Mouse (Mus musculus): ENCODE data around the gene Agmat. TPM values are rescaled to one million over a fixed set of nuclear protein-coding genes. Genes with fewer than 3 reads are reported as not detected.
A peak's percentile ranks its signal among the peaks of the same experiment; 100 is the strongest.

Agmat gene
- total RNA-seq, 2 experiments from 2014 or later: 0.64 to 1.5 TPM

DNA sequence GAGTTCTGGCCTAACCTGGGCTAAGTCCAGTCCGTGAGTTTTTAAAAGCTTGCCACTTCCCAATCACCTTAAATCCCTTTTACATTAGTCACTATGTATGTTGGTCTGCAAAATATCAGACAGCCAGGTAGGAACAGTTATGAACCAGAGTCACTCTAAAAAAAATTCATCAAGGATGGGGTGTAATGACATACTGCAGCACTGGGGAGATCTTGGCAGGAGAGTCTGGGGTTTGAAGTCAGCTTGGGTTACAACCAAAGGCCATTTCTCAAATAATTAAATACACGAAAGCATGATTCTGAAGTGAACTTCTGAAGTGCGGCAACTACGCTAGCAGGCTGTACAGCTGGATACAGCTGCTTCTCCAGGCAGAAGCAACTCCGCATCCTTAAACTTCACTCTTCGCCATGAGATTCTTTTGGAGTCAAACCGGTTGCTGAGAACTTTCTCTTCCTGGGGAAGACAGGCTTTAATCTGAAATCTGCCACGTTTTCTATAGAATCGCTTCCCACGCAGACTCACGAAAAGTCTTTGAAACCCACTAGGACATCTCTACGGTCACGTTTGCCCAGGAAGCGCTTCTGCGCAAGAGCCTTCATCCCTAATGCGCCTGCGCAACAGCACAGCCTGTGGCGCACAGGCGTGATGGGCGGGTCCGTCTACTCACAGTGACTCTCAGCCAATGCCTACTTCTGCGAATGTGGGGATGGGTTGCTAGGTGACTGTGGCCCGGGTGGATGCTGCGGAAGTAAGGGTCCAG lies 11.8 kb upstream of the Agmat start:
- DNase-seq (ENCODE audit: low spot score in 2 of 2): peak; percentile 64 to 90

DNA sequence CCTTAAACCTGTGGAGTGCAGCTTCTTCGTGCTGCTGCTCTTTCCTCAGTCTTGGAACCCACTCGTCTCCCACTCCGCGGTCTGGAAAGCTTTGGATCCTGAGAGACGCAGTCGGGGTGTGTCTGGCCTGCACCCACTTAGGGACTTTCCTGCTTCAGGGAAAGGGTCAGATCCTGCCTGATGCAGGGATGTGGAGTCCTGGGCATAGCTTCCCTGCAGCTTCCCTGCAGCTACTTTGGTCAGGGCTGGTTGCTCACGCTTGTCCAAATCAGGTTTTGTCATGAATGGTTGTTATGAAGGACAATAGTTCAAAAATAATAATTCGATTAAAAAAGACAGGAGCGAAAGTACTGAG lies 11.3 kb upstream of the Agmat start:
- no peak for DNase-seq (ENCODE audit: low spot score in 2 of 2)

DNA sequence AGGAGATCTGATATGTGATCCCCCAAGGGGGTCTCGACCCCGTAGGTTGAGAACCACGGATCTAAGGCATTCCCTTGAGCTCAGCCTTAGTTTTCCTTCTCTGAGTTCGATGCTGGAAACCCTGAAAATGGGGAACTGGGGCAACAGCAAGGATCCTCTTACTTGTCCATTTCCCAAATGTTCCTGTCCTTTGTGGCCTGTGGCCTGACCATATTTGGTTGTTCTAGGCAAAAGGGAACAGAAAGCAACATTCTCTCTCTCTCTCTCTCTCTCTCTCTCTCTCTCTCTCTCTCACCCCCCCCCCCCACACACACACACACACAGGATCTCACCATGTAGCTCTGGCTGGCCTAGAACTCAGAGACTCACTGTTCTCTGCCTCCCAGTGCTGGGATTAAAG lies 9.6 kb upstream of the Agmat start:
- DNase-seq (ENCODE audit: low spot score in 2 of 2): no peak

DNA sequence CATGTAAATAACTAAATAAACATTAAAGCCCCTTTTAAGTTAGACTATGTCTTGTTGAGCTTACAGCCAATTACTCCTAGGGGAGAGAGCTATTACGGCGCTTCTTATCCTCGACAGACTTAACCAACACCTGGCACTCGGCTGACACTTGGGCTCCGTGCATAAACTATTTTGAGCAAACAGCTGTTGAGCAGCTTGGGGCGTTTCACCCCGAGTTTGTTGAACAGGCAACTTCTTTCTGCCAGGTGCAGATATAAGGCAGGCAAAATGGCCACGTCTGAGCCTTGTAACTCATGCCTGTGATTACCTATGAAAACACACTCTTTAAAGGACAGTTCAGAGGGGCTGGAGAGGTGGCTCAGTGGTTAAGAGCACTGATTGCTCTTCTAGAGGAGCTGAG lies 8.5 kb upstream of the Agmat start:
- DNase-seq (ENCODE audit: low spot score in 2 of 2): no peak

DNA sequence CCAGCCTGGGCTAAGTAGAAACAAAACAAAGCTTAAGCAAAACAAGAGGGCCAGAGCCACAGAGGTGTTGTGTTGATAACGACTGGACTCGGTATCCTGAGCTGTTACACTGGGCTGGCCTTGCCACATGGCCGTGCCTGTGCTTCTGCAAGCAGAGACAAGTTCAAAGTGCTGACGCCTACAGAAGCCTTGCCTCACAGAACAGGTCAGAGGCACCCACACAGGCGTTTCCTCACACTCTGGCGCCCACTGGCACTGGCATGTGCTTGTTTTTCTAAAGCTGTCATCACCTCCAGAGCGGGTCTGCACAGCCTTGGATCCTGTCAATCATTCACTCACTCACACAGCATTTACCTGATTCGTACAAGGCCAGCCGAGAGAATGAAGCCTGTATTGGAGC lies 4.6 kb upstream of the Agmat start:
- DNase-seq (ENCODE audit: low spot score in 2 of 2): no peak

DNA sequence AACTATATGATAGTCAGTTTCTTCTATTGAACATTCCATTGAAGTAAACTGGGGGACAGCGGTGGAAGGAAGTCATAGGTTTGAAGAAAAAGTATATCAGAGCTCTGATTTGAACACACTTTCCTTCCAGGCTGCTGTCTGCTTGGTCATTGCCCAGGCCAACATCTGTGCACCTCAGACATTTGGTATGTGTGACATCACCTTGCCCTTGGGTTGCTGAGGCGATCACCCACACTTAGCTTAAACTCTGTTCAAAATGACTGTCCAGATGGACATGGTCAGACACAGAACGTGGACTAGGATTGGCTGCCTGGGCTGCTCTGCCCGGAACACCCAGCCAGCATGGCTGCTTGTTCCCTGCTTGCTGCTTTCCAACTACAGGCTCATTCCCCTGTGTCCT lies 4.1 kb upstream of the Agmat start:
- no peak for DNase-seq (ENCODE audit: low spot score in 2 of 2)

DNA sequence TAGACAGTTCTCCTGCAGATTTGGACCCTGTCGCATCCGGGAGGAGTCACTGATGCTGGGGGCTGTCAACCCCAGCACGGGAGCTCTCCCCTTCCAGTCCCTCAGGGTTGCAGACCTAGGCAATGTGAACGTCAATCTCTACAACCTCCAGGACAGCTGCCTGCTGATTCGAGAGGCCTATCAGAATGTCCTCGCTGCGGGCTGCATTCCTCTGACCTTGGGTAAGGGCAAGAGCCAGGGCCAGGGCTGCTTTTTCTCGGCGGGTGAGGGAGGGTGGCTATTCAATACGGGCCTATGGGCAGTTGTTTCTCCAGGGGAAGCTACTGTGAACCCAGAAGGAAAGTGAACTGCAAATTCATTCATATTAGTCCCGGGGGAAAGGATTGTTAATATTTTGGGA lies 3.1 kb downstream of the Agmat start:
- DNase-seq (ENCODE audit: low spot score in 2 of 2): peak in 1 of 2 experiments; percentile 44

DNA sequence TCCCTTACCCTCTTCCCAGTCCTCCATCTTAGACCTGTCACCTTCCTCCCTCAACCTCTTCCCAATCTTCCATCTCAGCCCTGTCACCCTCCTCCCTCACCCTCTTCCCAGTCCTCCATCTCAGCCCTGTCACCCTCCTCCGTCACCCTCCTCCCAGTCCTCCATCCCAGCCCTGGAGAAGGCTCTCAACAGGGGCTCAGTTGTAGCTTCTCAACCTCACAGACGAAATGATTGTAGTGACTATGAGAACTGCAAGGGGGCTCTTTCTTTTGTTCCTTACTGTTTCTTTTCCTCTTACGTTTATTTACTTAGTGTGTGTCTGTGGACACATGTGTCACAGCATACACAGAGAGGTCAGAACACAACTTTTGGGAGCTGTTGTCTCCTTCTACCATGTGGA lies 4.4 kb downstream of the Agmat start:
- DNase-seq (ENCODE audit: low spot score in 2 of 2): no peak

DNA sequence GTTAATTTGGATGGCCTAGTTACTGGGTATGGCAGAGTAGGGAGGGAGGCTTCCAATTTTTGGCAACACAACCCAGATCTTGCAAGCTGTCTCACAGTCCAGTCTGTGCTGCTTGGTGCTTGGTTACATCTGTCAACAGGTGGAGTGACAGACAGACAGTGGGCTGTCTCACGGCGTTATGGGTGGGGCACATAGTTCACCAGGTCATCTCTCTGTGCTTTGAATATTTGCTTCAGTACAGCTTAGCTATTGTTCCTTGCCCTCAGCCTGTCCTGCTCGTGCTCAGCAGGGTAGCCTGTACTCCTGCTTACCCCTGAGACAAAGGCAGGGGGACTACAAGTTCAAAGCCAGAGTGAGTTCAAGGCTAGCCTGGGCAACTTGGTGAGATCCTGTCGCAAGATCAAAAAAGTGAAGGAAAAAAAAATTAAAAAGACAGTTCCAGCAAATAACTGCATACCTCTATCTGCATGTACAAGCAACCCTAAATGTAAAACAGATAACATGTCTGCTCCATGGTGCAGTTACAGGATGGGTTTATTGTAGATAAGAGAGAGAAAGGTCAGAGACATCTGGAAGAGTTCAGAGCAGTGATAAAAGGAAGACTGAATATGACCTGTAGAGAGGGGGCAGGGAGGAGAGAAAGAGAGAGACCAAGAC lies 5.1 kb downstream of the Agmat start:
- DNase-seq (ENCODE audit: low spot score in 2 of 2): no peak

DNA sequence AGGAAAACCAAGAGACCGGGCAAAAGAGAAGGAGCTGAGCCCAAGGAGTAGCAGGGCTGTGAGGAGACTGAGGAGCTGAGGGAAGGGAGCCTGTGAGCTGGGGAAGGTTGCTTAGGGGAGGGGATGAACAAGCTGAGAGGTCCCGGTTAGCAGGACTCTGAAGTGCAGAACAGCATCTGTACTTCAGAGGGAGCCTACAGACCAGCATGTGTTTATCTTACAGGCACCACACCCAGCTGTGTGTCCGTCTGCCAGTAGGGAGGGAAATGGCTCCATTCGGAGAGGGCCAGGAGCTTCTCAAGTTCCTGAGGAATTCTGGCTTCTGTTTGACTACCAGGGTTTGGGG lies 5.6 kb downstream of the Agmat start:
- DNase-seq (ENCODE audit: low spot score in 2 of 2): no peak

DNA sequence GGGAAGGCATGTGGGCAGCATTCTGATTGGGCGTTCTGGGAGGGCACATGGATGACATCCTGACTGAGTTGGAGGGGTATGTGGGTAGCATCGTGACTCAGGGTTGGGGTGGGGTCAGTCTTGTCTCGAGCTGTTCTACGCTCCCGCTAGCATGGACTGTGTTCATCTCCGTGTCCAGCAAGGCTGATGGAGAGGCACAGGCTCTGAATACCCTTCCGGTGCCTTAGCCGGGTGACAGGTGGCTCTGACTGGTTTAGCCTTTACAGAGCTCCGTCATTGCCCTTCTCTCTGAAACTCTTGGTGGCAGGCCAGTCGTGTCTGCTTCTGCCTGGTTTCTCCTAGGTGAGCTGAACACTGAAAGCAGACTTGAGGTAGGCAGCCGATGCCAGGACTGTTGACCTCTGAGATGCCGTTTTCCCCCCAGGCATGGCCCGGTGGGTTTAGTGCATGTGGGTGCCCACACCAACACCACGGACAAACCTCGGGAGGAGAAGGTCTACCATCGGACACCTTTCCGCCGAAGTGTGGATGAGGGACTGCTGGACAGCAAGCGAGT lies 9.0 kb downstream of the Agmat start:
- no peak for DNase-seq (ENCODE audit: low spot score in 2 of 2)

DNA sequence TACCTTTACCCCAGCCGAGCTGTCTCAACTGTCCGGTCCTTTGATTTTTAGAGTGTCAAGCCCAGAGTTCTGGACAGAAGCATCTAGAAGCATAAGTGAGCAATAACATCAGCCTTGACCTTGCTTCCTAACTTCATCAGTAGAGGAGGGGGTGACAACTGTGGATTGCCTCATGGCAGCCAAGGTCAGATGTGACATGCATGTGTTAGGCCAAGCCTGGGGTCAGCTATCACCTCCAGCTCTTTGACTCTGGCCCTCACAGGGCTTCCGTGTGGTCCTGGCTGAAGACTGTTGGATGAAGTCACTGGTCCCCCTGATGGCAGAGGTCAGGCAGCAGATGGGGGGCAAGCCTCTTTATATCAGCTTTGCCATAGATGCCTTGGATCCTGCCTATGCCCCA lies 10.7 kb downstream of the Agmat start:
- no peak for DNase-seq (ENCODE audit: low spot score in 2 of 2)

DNA sequence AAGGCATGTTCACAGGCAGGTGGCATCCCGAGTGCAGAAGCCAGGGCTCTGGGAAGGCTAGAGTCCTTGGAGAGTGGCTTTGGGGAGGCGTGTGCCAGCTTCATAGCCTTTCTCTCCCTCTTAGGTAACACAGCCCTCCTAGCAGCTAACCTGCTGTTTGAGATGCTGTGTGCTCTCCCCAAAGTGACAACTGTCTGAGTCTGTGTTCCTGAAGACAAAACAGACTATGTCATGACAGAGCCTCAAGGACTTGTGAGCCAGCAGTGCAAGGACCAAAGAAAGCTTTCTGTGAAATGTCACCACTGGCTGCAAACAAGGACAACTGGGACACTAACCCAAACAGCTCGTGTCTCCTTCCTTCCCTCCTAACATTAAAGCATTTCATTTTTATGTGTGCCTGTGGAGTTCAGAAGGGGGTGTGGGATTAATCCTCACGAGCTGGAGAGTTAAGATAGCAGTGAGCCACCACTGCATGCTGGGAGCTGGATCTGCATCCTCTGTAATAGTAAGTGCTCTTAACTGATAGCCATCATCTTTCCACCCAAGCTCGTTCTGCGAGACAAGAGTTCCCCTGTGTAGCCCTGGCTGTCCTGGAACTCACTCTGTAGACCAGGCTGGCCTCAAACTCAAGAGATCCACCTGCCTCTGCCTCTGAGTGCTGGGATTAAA lies 12.5 kb downstream of the Agmat start:
- DNase-seq (ENCODE audit: low spot score in 2 of 2): no peak

DNA sequence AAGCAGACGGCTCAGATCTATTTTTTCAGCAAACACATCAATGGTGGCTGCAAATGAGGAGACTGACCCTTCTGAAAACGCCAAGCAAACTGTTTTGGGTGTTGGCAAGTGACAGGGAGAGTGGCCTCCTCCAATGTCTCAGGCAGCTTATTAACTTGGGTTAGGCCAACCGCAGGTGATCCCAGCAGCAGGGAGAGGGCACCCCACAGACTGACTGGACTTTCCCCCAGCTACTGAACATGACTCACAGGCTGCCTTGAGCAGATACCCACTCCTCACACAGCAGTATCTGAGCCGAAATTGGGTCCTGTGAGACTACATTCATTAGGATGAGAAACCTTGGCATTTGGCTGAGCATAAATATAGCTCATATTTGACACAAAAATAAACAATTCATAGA lies 14.5 kb downstream of the Agmat start:
- DNase-seq (ENCODE audit: low spot score in 2 of 2): no peak

DNA sequence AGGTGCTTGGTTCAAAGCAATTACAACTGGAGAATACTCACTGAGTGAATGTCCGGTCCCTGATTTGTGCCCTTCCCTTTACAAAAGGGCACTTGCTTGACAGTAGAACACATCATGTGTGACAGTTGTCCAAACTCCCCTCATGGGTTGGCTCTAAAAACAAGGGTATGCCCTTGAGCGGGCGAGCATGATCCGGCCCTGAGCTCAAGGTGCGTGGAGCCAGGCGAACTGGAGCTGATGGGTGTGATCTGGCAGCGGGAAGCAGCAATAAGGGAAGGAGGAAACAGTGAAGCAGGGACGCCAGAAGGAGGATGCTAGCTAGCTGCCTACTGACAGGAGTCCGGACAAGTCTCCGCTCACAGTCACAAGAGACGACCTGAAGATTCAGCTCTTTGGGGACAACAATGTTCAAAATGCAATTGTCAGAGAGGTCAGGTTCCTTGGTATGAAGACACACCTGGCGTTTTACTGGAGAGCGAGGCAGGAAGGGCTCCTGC lies 15.7 kb downstream of the Agmat start:
- DNase-seq (ENCODE audit: low spot score in 2 of 2): no peak

DNA sequence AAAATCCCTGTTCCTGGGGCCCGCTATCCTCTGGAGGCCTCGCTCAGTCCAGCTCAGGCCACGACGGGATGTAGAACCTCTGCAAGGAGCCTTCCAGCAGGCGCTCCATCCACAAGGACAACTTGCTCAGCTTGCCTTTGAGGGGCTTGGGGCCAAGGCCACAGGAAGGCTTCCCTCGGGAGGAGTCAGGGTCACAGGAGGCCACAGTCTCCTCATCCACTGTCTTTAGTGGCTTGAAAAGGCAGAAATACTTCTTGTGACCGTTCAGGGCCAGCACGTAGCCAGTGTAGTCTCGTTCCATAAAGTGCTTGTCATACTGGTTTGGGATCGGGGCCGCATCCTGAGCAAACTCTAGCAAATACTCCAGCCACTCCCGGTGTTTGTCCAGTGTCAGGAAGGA lies 17.0 kb downstream of the Agmat start:
- no peak for DNase-seq (ENCODE audit: low spot score in 2 of 2)

DNA sequence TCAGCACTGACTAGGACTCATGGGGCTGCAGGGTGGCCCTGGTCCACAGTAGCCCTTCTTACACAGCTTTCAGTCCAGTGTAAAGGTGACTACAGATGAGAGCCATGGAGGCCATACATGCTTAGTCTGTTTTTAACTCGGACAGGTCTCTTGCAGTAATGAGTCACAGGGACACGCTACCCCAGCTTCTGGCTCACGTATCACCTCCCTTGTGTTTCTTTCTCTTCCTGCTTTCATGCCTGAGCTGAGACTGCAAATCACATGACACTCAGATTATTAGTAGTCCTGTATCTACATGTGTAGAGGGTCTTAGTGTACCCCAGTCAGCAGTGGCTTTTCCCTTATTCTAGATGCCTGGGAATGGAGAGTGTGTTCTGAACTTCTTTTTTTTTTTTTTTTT lies 18.5 kb downstream of the Agmat start:
- no peak for DNase-seq (ENCODE audit: low spot score in 2 of 2)

DNA sequence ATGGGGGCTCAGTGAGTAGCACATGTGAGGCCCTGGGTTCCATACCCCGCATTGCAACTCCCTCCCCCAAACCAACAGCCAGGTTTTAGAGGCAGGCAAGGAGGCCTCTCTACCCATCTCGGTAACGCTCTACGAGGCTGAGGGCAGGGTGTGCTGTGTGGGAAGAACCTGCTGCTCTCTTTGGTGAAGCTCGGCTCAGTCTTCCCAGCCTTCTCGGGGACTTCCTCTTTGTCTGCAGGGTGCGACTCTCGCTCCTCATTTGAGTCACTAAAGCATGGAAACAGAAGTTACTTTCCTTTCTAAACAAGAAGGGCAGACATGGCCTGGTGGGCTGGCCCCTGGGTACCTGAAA lies 19.8 kb downstream of the Agmat start:
- DNase-seq (ENCODE audit: low spot score in 2 of 2): no peak

DNA sequence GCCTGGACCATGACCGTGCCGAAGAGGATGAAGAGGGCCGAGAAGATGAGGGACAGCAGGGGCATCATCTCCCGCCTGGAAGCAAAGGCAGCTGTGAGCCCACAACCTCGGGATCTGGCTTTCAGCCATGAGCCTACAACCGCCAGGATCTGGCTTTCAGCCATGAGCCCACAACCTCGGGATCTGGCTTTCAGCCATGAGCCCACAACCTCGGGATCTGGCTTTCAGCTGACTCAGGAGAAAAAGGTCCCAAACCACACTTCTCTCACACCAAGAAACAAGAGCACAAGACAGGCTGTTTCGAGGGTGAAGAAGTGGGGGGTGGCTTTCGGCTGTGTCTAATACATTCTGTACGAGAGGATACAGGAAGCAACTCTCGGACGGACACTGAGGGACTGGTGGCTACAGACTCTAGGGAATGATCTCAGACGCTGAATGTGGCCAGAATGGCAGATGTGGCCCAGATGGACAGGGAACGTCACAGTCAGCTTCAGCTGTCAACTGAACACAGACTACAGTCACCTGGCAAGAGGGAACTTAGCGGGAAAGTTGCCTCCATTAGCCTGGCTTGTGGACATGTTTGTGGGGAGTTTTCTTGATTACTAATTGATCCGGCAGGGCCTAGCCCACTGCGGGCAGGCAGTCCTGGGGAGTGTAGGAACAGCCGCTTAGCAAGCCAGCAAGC lies 20.3 kb downstream of the Agmat start:
- DNase-seq (ENCODE audit: low spot score in 2 of 2): peak in 1 of 2 experiments; percentile 34

DNA sequence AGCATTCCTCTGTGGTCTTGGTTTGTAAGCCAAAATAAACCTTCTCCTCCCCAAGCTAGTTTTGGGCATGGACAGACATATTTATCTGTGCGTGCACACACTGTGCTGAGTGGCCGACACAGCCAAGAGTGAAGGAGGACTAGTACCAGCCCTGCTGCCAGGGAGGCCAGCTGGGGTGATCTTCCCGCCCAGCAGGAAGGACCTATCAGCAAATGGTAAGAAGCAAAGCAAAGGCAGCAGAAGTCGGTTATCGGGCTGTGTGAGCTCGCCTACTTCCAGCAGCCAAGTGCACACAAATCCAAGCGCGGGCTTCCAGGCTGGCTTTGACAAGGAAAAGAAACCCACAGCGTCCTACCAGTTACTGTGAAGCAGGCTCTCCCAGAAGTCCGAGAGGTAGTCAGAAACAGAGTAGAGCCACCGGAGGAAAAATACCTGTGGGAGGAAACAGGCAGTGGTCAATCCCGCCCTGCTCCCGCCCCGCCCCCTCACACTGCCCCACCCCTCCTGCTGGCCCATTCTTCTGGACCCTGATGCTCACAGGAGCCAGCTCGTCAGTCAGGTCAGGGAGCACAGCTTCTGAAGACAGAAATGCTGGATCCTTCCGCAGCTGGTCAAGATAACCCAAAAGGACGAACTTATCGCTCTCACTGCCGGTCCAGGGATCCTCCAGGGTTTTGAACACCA lies 21.0 kb downstream of the Agmat start:
- peak in 1 of 2 experiments; percentile 44 for DNase-seq (ENCODE audit: low spot score in 2 of 2)

DNA sequence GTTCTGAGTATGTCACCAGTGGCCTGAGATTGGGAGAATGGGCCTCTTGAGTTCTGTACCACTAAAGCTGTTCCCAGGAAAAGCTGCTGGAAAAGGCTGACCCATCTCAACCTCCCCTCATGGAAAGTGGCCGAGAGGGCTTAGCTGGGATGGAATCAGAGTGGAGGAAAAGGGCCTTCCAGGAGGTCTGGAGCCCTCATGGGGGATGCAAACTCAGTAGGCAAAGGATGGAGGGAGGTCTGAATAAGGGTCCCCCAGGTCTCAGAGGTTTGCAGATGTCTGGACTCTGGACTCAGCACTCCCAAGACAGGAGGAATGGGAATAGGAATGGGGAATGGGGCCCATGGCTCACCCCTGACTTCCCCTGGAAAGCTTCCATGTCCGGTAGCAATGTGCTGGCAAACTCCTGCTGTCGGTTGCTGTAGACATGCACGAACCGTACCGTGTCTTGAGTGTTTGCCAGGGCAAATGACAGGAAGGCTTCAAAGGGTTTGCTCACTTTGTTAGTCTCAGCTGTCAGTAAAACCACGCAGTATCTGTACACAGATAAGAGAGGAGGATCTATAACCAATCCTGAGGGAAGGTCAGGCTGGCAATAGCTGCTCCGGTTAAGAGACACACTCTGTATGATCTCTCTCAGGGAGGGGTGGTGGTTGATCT lies 23.2 kb downstream of the Agmat start:
- DNase-seq (ENCODE audit: low spot score in 2 of 2): no peak
